Mouse (Mus musculus) gastrocnemius, postnatal 36 days (tissue): Measurements from ENCODE around the gene Gipc3. TPM values are rescaled to one million over a fixed set of nuclear protein-coding genes. Genes with fewer than 3 reads are reported as not detected.

Experiments used
- DNase-seq, 2 experiments: peaks; one replicate each; pipeline ENCODE4 v3.0.0; 2022
- intact Hi-C: fragments of 180-260 bp; cut with DNase I; formaldehyde crosslinking; loops from one replicate; pipeline ENCODE4 v1.15.1; 2025
- long read RNA-seq, 2 experiments: library from polyadenylated mRNA; stranded (forward); transcript quantifications; one replicate each; pipeline ENCODE4 v2.0.0; 2021
- total RNA-seq, 2 experiments: library from RNA; stranded (reverse); gene quantifications; 2 replicates each; pipeline ENCODE4 v1.2.3; 2021

The Gipc3 gene
- 1 to 10 TPM; 1.1 to 1.3 TPM for total RNA-seq
- long read RNA-seq, experiment 1, result 0 reads
- long read RNA-seq, experiment 2, result 0 reads

DNA sequence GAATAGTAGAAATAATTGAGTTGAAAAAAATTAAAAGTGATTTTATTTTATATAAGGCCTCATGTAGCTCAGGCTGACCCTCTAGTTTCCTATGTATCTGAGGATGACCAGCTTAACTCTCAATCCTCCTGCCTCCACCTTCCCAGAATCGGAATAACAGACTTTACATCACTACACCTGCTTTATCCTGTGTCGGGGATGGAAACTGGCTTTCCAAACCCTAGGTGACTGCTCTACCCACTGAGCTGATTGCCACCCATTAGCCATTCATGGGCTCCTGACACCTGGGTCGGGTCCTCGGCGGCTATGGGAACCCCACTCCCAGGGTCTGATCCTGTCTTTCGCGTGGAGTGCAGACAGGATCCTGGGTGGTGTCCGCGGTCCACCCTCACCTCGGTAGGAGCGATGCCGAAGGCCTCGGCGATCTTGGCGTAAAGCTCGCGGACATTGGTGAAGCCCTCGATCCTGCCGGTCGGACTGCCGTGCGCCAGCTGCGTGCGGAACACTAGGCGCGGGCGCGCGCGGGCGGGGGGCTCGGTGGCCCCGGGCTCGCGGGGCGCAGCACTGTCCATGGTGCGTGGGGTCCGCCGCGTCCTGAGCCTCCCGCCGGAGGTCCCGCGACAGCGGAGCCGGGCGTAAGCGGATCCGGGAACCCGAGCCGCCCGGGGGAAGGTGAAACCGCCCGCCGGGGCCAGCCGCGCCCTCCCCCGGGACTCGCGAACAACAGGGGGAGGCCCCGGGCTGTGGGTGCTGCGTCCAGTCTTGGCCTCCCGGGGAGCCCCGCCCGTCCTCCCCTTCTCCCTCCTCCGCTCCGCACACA, at the start of gene Gipc3:
Gipc3 (minus strand) TSS at position 581 of the 820 bp plus-strand sequence.
- intact Hi-C loops, result no loop called here
- DNase-seq, result no peak

GRCm38 (mm10) chr10:81392781-81393185, 49.7 kb upstream of the Gipc3 start, which contains the start of gene Smim24:
Smim24 (plus strand) TSS chr10:81393051.
- intact Hi-C loops, result loop anchor here (2.0 kb wide), 1 partner anchor 44 kb away; no protein-coding TSS in a partner anchor
- no peak for DNase-seq

GRCm38 (mm10) chr10:81392270-81392669, 49.2 kb upstream of the Gipc3 start:
- intact Hi-C loops, result loop anchor here (2.0 kb wide), 1 partner anchor 45 kb away; no protein-coding TSS in a partner anchor
- DNase-seq, result no peak

- no peak for DNase-seq
- intact Hi-C loops, result loop anchor here (2.0 kb wide), 1 partner anchor 60 kb away; no protein-coding TSS in a partner anchor
Observed at GRCm38 (mm10) chr10:81390678-81390965, 47.6 kb upstream of the Gipc3 start.

- intact Hi-C loops, result loop anchor here (2.0 kb wide), 1 partner anchor 61 kb away; no protein-coding TSS in a partner anchor
- peak; percentile 68 to 79 for DNase-seq
Observed at GRCm38 (mm10) chr10:81389801-81390677, 47.0 kb upstream of the Gipc3 start.

- intact Hi-C loops, result no loop called here
- DNase-seq, result no peak
Observed at GRCm38 (mm10) chr10:81389373-81389772, 46.3 kb upstream of the Gipc3 start.

DNA sequence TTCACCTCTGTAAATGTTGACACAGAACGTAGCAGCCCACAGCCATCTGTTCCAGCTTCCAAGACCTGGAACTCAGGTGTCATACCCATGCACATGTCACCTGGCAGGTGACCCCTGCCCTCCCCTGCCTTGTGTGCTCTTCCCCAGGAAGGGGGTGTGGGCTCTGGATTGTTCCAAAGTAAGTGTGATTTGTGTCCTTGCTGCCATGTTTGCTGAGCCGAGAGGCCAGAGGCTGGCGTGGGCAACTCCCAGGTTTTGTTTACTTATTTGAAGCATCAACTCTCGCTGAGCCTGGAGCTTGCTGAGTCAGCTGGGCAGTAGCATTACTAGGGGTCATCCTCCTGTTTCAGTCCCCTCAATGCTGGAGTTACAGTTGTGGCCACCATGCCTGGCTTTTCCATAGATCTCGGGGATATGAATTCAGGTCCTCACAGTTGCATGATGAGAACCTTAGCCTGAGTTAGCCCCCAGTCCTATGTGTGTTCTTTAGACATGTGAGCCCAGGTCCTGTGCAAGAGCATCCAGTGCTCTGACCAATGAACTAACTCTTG, 45.5 kb upstream of the Gipc3 start, which contains the start of gene Gm48552:
Gm48552 (plus strand) TSS at position 501 of the 551 bp plus-strand sequence.
- intact Hi-C loops, result no loop called here

DNA sequence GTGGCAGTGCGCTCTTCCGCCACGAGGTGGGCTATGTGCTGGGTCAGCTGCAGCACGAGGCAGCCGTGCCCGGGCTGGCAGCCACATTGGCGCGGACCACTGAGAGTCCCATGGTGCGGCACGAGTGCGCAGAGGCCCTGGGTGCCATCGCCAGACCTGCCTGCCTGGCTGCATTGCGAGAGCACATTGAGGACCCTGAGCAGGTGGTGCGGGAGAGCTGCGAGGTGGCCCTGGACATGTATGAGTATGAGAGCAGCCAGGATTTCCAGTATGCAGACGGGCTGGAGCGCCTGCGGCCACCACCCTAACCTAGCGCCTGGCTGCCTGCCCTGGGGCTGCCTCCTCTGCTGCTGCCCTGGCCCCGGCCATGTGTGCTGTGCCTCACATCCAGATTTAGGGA, 44.6 kb upstream of the Gipc3 start:
- intact Hi-C loops, result no loop called here
- DNase-seq, result no peak

More for the DNA sequence above, 45.5 kb upstream of the Gipc3 start, which contains the start of gene Gm48552:
- no peak for DNase-seq

GRCm38 (mm10) chr10:81385603-81386306, 42.7 kb upstream of the Gipc3 start:
- no peak for DNase-seq
- intact Hi-C loops, result no loop called here

- intact Hi-C loops, result no loop called here
Observed at GRCm38 (mm10) chr10:81384605-81384982, 41.5 kb upstream of the Gipc3 start.

DNA sequence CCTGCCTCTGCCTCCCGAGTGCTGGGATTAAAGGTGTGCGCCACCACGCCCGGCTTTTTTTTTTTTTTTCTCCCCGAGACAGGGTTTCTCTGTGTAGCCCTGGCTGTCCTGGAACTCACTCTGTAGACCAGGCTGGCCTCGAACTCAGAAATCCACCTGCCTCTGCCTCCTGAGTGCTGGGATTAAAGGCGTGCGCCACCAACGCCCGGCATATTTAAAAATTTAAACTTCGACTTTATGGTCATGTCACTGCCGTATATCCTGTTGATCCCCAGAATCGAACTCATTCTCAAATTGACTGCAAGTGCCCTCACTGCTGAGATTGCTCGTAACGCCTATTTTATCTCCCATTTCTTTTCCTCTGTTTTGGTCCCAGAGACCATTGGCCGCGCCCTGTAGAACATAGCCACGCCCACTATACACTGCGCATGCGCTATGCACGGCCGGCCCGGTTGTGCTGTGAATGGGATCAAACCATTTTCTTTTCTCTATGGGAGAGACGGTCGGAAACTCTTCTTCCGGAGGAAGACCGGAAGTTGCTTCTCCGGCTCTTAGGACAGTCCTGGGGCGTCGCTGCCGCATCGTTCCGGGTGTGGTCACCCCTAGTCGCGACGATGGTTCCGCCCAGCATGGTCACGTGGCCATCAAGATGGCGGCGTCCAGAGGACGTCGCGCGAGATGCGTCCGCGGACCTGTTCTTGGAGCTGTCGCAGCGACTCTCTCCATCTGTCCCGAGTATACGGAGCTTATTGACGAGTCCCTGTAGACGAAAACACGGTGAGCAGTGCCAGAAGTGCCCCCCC, 40.9 kb upstream of the Gipc3 start, which contains the start of the genes Dohh and Gm48551:
Dohh (plus strand) TSS at position 627 of the 803 bp plus-strand sequence.
Gm48551 (plus strand) TSS at position 665 of the 803 bp plus-strand sequence.
- intact Hi-C loops, result no loop called here
- peak; percentile 98 to 99 for DNase-seq

More at GRCm38 (mm10) chr10:81384605-81384982, 41.5 kb upstream of the Gipc3 start:
- no peak for DNase-seq

DNA sequence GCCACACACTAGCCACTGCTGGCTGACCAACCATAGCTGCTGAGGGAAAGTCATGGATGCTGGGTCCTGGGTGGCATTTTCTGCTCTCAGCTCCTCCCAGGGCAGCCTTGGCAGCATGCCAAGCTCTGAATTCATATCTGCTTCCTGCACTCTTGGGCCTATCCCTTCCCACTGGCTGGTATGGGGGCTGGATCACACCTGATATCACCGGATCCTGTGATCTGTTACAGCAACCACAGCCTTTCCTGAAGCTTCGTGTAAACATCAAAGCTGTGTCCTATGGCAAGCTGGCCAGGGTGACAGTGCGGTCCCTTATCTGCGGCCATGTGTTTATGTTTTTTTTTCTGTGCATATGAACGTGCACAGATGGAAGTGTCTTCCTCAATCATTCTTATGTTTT, 39.0 kb upstream of the Gipc3 start:
- DNase-seq, result no peak
- intact Hi-C loops, result no loop called here

DNA sequence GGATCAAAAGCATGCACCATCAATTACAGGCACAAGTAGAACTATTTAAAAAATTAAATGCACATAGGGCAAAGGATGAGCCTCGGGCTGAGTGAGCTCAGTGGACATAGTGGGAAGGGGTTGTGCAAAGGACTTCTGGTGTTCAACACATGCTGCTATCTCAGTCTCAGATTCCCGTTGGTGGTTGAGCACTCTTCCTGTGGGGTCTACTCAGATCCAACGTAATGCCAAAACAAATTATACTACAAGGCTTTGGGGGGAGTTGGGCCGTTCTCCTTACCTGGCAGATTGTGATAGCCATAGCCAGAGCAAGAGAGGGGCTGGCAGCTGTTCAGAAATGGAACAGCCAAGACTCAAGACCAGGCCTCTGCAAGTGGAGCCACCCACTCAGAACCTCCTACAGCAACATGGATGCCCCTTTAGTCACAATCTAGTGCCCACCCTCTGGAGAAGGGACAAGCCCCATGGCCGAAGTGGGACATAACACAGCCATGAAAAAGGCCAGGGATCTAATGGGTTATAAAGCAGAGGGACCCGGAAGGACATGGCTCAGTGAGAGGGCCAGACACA, 36.8 kb upstream of the Gipc3 start:
- DNase-seq, result no peak
- intact Hi-C loops, result no loop called here

DNA sequence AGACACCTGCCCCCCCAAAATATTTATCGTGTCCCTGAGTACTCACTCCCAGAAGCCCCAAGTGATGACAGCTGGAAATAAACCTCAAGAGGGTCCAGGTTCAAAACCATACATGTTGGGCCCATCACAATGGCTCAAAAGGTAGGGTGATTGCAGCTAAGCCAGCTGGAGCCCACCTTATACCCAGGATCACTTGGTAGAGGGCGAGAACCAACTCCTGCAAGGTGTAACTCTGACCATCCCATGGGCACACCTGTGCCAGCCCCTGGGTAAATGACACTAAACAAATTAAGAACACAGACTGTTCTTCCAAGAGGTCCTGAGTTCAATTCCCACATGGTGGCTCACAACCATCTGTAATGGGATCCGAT, 36.1 kb upstream of the Gipc3 start:
- no peak for DNase-seq
- intact Hi-C loops, result no loop called here

GRCm38 (mm10) chr10:81378553-81379182, 35.6 kb upstream of the Gipc3 start:
- intact Hi-C loops, result no loop called here
- peak; percentile 100 for DNase-seq

- DNase-seq, result no peak
- intact Hi-C loops, result no loop called here
Observed at GRCm38 (mm10) chr10:81377793-81378552, 34.9 kb upstream of the Gipc3 start, which contains the start of gene Fzr1. Fzr1 (minus strand) TSS chr10:81378516.

- intact Hi-C loops, result no loop called here
- no peak for DNase-seq
Observed at GRCm38 (mm10) chr10:81377362-81377664, 34.2 kb upstream of the Gipc3 start.
